Mouse (Mus musculus): ENCODE results near the gene Olfr1126. TPM values are rescaled to one million over a fixed set of nuclear protein-coding genes. Genes with fewer than 3 reads are reported as not detected.

Gene Olfr1126
- polyA plus RNA-seq, 1 experiment = not detected

DNA sequence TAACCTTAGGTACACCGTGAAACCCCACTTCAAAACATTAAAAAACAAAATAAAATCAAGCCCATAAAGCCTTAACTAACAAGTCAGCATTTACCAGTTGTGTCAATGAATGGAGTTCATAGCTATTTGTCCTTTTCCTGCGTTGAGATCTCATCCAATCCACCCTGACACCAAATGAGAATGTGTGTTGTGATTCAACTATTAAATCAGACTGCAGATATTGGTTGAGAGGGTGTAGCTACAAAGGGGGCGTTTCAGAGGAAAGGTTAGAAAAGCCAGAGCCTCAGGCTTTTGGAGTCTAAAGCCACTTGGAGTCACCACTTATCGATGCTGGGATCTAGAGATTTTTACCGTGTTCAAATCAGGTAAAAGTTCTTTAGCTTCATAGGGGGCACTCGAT lies 52.5 kb downstream of the Olfr1126 start, which contains the start of gene Pramel6:
TSS of gene Pramel6 (plus strand) at position 301 of the 400 bp plus-strand sequence.
- Histone ChIP-seq H3K27me3 (ENCODE audit: control insufficient read depth, insufficient read depth, low read length) (no peaks in the 10 kb centered on the region), H3K4me1 (ENCODE audit: control insufficient read depth, insufficient read depth, low read length) (no peaks in the 10 kb centered on the region), H3K27ac (ENCODE audit: insufficient read depth, low read length) (no peak within 1 kb of the TSS), H3K4me3 (replicated peaks; ENCODE audit: insufficient read depth, low read depth, low read length) (no peak within 1 kb of the TSS)
- WGBS = 84% methylated on average over 6 of the region's 6 CpGs
- TF ChIP-seq POLR2A (IDR thresholded peaks at IDR 0.05; ENCODE audit: borderline replicate concordance, insufficient read depth, low read length) (no peak), CTCF (IDR thresholded peaks at IDR 0.05; ENCODE audit: borderline replicate concordance, insufficient read depth, low read depth, low read length) (no peak)
- no peak for DNase-seq

Other genes starting within 250 kb of the Olfr1126 start
- gene Olfr1113, start 245.0 kb upstream of the Olfr1126 start, polyA plus RNA-seq (2012; rRNA removed) = not detected in 2 replicates
- not detected in 2 replicates for gene Olfr1115, start 205.9 kb upstream of the Olfr1126 start, polyA plus RNA-seq (2012; rRNA removed)
- not detected in 2 replicates for gene Olfr1116, start 186.4 kb upstream of the Olfr1126 start, polyA plus RNA-seq (2012; rRNA removed)
- not detected in 2 replicates for gene Olfr1118, start 146.4 kb upstream of the Olfr1126 start, polyA plus RNA-seq (2012; rRNA removed)
- gene Olfr1120, start 99.1 kb upstream of the Olfr1126 start, polyA plus RNA-seq (2012; rRNA removed) = not detected in 2 replicates
- not detected in 2 replicates for gene Olfr1121, start 84.1 kb upstream of the Olfr1126 start, polyA plus RNA-seq (2012; rRNA removed)
- not detected in 2 replicates for gene Olfr1122, start 68.1 kb upstream of the Olfr1126 start, polyA plus RNA-seq (2012; rRNA removed)
- not detected in 2 replicates for gene Olfr1123, start 37.3 kb upstream of the Olfr1126 start, polyA plus RNA-seq (2012; rRNA removed)
- not detected in 2 replicates for gene Olfr1124, start 23.7 kb upstream of the Olfr1126 start, polyA plus RNA-seq (2012; rRNA removed)
- not detected in 2 replicates for gene Pramel7, start 43.1 kb downstream of the Olfr1126 start, polyA plus RNA-seq (2012; rRNA removed)
- not detected in 2 replicates for gene Pramel6, start 52.6 kb downstream of the Olfr1126 start, polyA plus RNA-seq (2012; rRNA removed)
- 0.08 TPM in 1 of 2 replicates, not detected in the other for gene Olfr153, start 77.8 kb downstream of the Olfr1126 start, polyA plus RNA-seq (2012; rRNA removed)
- gene Olfr1128, start 91.6 kb downstream of the Olfr1126 start, polyA plus RNA-seq (2012; rRNA removed) = not detected in 2 replicates
- not detected in 2 replicates for gene Olfr1129, start 119.9 kb downstream of the Olfr1126 start, polyA plus RNA-seq (2012; rRNA removed)
- not detected in 2 replicates for gene Olfr1130, start 152.2 kb downstream of the Olfr1126 start, polyA plus RNA-seq (2012; rRNA removed)
- not detected in 2 replicates for gene Olfr1131, start 173.1 kb downstream of the Olfr1126 start, polyA plus RNA-seq (2012; rRNA removed)
- not detected in 2 replicates for gene Olfr1132, start 183.6 kb downstream of the Olfr1126 start, polyA plus RNA-seq (2012; rRNA removed)
- not detected in 2 replicates for gene Olfr1133, start 193.4 kb downstream of the Olfr1126 start, polyA plus RNA-seq (2012; rRNA removed)
- not detected in 2 replicates for gene Olfr1134, start 204.5 kb downstream of the Olfr1126 start, polyA plus RNA-seq (2012; rRNA removed)
- not detected in 2 replicates for gene Olfr1135, start 219.7 kb downstream of the Olfr1126 start, polyA plus RNA-seq (2012; rRNA removed)
- gene Olfr1136, start 240.0 kb downstream of the Olfr1126 start, polyA plus RNA-seq (2012; rRNA removed) = not detected in 2 replicates

All from cerebellum, adult 2 months (tissue).